Mouse (Mus musculus) intestine, embryonic 16.5 days (tissue): ENCODE measurements around the gene Dvl3. TPM values are rescaled to one million over a fixed set of nuclear protein-coding genes. Genes with fewer than 3 reads are reported as not detected.
A peak's percentile ranks its signal among the peaks of the same experiment; 100 is the strongest.

ENCODE experiments used
- ATAC-seq: fragments of 200-750 bp; cut with Nextera tagmentation; 2 replicates; pipeline ENCODE4 v1.8.0; 2017; ENCODE audit warnings: moderate TSS enrichment, moderate library complexity
- H3K27ac ChIP-seq: fragments of 300-500 bp; sonication (generic); 2 replicates; pipeline ENCODE4 v1.5.1; 2014; ENCODE audit warnings: mild to moderate bottlenecking, low read length
- H3K27me3 ChIP-seq: fragments of 300-500 bp; sonication (generic); replicated peaks from 2 replicates; pipeline ENCODE4 v1.6.1; 2014; ENCODE audit warnings: low read length, control low read depth, mixed read lengths; ENCODE audit not compliant: control insufficient read depth, insufficient read depth
- H3K36me3 ChIP-seq: fragments of 300-500 bp; sonication (generic); 2 replicates; pipeline ENCODE4 v1.6.1; 2014; ENCODE audit warnings: low read length, control low read depth; ENCODE audit not compliant: control insufficient read depth, insufficient read depth
- H3K4me1 ChIP-seq: fragments of 300-500 bp; sonication (generic); 2 replicates; pipeline ENCODE4 v1.6.1; 2014; ENCODE audit warnings: low read length, control low read depth, mixed read lengths; ENCODE audit not compliant: control insufficient read depth, insufficient read depth
- H3K4me2 ChIP-seq: fragments of 300-500 bp; sonication (generic); 2 replicates; pipeline ENCODE4 v1.6.1; 2014; ENCODE audit warnings: low read depth, low read length, control low read depth
- H3K4me3 ChIP-seq: fragments of 300-500 bp; sonication (generic); 2 replicates; pipeline ENCODE4 v1.5.1; 2014; ENCODE audit warnings: mild to moderate bottlenecking, low read length
- H3K9ac ChIP-seq: fragments of 300-500 bp; sonication (generic); 2 replicates; pipeline ENCODE4 v1.6.1; 2014; ENCODE audit warnings: low read depth, low read length
- H3K9me3 ChIP-seq: fragments of 300-500 bp; sonication (generic); 2 replicates; pipeline ENCODE4 v1.6.1; 2016; ENCODE audit warnings: low read length, control low read depth; ENCODE audit not compliant: control insufficient read depth
- WGBS: fragments of 180-500 bp; shearing (Covaris S2); extraction: QIAGEN DNeasy Blood & Tissue Kit; methylation state at CpG from one replicate; pipeline ENCODE4 v1.1.7; 2014; 5-methylcytosine and 5-hydroxymethylcytosine counted together
- polyA plus RNA-seq: library from polyadenylated mRNA; unstranded; fragments of >200 nt; fragmentation: Nextera tagmentation; extraction: Ambion mirVana; gene quantifications from 2 replicates; pipeline ENCODE4 v1.2.1, GENCODE M21; 2015

Gene Dvl3
- polyA plus RNA-seq, 1 experiment from 2014 or later = 15.7 TPM

DNA sequence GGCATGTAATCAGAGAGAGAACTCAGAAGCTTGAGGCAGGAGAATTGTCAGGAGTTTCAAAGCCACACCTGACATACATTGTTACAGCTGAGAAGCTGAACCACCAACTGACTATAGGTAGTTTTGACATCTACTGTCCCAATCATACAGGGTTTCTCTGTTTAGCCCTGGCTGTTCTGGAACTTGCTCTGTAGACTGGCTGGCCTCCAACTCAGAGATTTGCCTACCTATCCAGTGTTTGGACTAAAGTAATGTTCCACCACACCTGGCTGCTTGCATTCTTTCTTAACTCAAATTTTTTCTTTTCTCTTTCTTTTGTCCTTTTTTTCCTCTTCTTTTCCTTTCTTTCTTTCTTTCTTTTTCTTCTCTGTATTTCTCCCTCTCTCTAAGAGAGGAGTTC, 750 bp upstream of the Dvl3 start:
- peaks cover 16% of the 10 kb centered on the region for H3K4me1 ChIP-seq
- H3K27ac ChIP-seq = peak overlapping the region; percentile 62
- peak overlapping the region; percentile 63 for H3K4me2 ChIP-seq
- H3K4me3 ChIP-seq = peak overlapping the region; percentile 90
- H3K9me3 ChIP-seq = no peaks in the 10 kb centered on the region
- peak overlapping the region; percentile 93 for H3K9ac ChIP-seq
- no peaks in the 10 kb centered on the region for H3K27me3 ChIP-seq
- H3K36me3 ChIP-seq = 0 out of 2 replicates have a peak, but pooled peaks cover 2% of the 10 kb centered on the region
- no peak for ATAC-seq

DNA sequence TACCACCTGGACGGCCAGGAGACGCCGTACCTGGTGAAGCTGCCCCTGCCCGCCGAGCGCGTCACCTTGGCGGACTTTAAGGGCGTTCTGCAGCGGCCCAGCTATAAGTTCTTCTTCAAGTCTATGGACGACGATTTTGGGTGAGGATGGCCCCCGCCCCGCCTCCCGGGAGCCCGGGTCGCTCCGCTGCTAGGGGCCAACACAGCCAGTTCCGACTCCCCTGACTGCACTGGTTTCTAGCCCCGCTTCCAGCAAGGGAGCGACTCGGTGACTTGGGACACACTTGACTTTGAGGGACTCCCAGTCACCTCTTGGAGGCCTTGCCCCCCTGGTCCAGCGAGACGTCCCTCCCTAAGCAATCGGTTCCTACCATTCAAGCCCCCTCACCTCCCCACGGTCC, 434 bp downstream of the Dvl3 start:
- peak overlapping the region; percentile 93 for H3K9ac ChIP-seq
- peaks cover 16% of the 10 kb centered on the region for H3K4me1 ChIP-seq
- peak overlapping the region; percentile 88 for H3K27ac ChIP-seq
- no peaks in the 10 kb centered on the region; the same call in 1 of the 2 replicates for H3K36me3 ChIP-seq
- peak overlapping the region; percentile 83 for H3K4me2 ChIP-seq
- ATAC-seq = peak; percentile 41
- H3K27me3 ChIP-seq = no peaks in the 10 kb centered on the region
- no peaks in the 10 kb centered on the region for H3K9me3 ChIP-seq
- H3K4me3 ChIP-seq = peak overlapping the region; percentile 90
- 0% methylated on average over 26 of the region's 26 CpGs for WGBS

DNA sequence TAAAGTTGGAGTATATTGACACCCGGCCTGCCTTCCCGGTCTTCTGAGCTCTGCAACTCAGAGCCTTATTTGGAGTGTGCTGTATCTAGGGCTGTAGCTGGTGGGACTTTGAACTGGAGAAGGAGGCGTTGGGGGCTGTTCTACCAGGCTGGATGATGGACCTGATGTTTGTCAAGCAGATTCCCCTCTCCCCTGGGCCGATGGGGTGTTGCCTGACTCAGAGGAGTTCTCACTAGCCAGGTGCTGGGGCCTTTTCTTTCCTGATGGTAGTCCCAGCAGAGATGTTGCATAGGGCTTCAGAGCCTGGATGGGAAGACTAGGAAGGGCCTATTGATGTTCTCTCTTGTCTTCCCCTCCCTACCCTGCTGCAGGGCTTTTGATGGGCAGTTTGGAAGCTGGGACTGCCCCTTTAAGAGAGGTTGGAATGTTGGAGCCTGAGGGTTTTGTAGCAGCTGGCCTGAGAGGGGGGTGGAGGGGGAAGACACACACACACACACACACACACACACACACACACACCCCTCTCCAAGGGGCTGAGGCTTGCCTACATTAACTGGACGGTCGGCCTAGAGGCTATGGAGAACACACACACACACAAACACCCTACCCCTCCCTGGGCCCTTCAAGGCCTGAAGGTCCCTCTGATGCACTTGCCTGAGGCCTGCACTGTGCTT, 1.1 kb downstream of the Dvl3 start:
- Histone ChIP-seq H3K9me3 (no peaks in the 10 kb centered on the region), H3K27ac (peak overlapping the region; percentile 88), H3K9ac (peak overlapping the region; percentile 93), H3K4me3 (peak overlapping the region; percentile 90), H3K4me2 (peak overlapping the region; percentile 83), H3K27me3 (no peaks in the 10 kb centered on the region), H3K4me1 (peaks cover 16% of the 10 kb centered on the region), H3K36me3 (no peaks in the 10 kb centered on the region; the same call in 1 of the 2 replicates)
- ATAC-seq = peak; percentile 31
- 2% methylated on average over 6 of the region's 6 CpGs for WGBS

DNA sequence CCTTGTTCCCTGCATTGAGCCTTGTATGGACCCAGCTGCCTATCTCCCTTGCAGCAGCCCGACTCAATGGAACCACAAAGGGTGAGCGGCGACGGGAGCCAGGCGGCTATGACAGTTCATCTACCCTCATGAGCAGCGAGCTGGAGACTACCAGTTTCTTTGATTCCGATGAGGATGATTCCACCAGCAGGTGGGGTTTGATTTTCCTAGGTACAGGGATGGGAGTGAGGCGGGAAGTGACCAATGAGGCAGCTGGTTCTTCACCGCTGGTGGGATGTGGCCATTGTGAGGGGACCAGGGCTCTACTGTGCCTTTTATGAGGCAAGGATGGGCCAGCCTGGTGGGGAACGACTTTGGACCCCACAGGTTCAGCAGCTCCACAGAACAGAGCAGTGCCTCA, 7.1 kb downstream of the Dvl3 start:
- Histone ChIP-seq H3K4me1 (peaks cover 5% of the 10 kb centered on the region), H3K4me2 (no peak overlapping the region), H3K9ac (no peak overlapping the region), H3K27ac (no peak overlapping the region), H3K9me3 (no peaks in the 10 kb centered on the region), H3K36me3 (peaks cover 24% of the 10 kb centered on the region), H3K4me3 (no peak overlapping the region), H3K27me3 (no peaks in the 10 kb centered on the region)
- 80% methylated on average over 10 of the region's 10 CpGs for WGBS
- no peak for ATAC-seq

DNA sequence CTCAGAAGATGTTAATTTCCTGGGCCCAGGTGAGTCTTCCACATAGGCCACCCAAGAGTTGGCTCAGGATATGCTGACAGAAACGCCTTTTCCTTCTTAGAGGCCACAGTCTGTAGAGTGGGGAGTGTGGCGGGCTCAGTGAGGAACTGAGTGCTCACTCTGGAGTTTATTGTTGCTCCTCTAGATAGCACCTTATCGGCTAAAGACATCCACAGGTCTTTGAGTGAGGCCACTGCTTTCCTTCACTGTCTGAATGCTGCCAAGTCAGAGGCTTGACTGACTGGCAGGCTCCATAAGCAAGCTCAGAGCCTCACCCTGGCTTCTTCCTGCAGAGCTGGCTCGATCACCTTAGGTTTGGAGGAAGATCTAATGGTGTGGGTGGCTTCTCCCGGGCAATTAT, 12.0 kb downstream of the Dvl3 start:
- Histone ChIP-seq H3K36me3 (peaks cover 39% of the 10 kb centered on the region), H3K9ac (no peak overlapping the region), H3K27me3 (no peaks in the 10 kb centered on the region), H3K4me2 (no peak overlapping the region), H3K4me1 (no peaks in the 10 kb centered on the region), H3K4me3 (no peak overlapping the region), H3K27ac (no peak overlapping the region), H3K9me3 (no peaks in the 10 kb centered on the region)
- ATAC-seq = no peak
- whole genome bisulfite sequencing = 90% methylated on average over 5 of the region's 5 CpGs

DNA sequence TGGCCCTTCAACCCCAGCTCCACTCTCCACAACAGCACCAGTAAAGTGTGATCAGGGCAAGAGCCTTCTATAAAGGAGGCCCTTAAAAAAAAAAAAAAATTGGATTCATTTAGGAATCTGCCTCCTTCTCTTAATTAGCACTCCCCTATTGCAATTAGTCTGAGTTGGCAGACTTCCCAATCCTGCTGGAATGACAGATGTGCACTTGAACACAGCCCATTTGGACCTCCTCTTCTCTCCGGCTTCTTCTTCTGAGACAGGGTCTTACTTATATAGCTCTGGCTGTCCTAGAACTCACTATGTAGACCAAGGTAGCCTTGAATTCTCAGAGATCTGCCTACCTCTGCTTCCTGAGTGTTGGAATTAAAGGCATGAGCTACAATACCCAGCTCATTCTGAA, 12.6 kb downstream of the Dvl3 start:
- Histone ChIP-seq H3K9me3 (no peaks in the 10 kb centered on the region), H3K27ac (no peak overlapping the region), H3K4me2 (no peak overlapping the region), H3K27me3 (no peaks in the 10 kb centered on the region), H3K4me1 (no peaks in the 10 kb centered on the region), H3K9ac (no peak overlapping the region), H3K36me3 (peaks cover 34% of the 10 kb centered on the region), H3K4me3 (no peak overlapping the region)
- WGBS = 48% methylated on average over 1 of the region's 1 CpGs
- no peak for ATAC-seq

DNA sequence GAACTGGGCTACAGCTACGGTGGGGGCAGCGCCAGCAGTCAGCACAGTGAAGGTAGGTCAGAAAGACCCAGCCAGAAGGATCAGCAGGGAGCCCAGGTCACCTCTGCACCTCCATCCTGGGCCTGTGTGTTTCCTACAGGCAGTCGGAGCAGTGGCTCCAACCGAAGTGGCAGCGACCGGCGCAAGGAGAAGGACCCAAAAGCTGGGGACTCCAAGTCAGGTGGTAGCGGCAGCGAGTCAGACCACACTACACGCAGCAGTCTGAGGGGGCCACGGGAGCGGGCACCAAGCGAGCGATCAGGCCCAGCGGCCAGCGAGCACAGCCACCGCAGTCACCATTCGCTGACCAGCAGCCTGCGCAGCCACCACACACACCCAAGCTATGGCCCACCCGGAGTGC, 14.2 kb downstream of the Dvl3 start:
- no peaks in the 10 kb centered on the region for H3K27me3 ChIP-seq
- no peaks in the 10 kb centered on the region for H3K9me3 ChIP-seq
- no peak overlapping the region for H3K4me2 ChIP-seq
- no peak for ATAC-seq
- H3K9ac ChIP-seq = no peak overlapping the region
- no peak overlapping the region for H3K4me3 ChIP-seq
- no peaks in the 10 kb centered on the region for H3K4me1 ChIP-seq
- H3K36me3 ChIP-seq = peaks cover 22% of the 10 kb centered on the region
- 96% methylated on average over 20 of the region's 20 CpGs for WGBS
- no peak overlapping the region for H3K27ac ChIP-seq

DNA sequence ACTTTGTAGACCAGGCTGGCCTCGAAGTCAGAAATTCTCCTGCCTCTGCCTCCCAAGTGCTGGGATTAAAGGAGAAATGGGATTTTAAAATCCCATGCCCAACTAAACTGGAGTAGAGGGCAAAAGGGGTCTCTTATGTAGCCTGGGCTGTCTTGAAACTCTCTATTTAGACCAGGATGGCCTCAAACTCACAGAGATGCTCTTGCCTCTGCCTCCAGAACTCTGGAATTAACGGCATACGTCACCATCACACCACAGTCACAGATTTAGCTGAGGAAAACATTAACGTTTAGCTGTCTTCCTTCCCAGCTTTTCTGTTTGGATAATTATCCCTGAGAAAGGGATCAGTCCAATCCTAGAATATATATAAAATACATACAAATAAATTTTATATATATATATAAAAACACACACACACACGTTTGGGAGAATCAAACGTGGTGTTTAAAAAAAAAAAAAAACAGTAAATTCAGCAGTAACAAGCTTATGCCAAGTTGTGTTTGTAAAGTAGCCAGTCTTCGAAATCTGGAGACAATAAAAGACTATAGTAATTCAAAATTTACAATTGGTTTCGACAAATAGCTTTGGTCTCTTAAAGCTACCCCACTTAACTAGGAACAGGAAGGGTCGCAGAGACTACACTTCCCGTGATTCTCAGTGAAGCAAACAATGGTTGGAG, 18.0 kb downstream of the Dvl3 start:
- ATAC-seq = no peak
- H3K4me2 ChIP-seq = no peak overlapping the region
- 44% methylated on average over 10 of the region's 10 CpGs for WGBS
- no peaks in the 10 kb centered on the region for H3K9me3 ChIP-seq
- no peak overlapping the region for H3K9ac ChIP-seq
- peaks cover 19% of the 10 kb centered on the region for H3K36me3 ChIP-seq
- no peaks in the 10 kb centered on the region for H3K27me3 ChIP-seq
- H3K4me1 ChIP-seq = peaks cover 17% of the 10 kb centered on the region
- no peak overlapping the region for H3K4me3 ChIP-seq
- H3K27ac ChIP-seq = no peak overlapping the region

DNA sequence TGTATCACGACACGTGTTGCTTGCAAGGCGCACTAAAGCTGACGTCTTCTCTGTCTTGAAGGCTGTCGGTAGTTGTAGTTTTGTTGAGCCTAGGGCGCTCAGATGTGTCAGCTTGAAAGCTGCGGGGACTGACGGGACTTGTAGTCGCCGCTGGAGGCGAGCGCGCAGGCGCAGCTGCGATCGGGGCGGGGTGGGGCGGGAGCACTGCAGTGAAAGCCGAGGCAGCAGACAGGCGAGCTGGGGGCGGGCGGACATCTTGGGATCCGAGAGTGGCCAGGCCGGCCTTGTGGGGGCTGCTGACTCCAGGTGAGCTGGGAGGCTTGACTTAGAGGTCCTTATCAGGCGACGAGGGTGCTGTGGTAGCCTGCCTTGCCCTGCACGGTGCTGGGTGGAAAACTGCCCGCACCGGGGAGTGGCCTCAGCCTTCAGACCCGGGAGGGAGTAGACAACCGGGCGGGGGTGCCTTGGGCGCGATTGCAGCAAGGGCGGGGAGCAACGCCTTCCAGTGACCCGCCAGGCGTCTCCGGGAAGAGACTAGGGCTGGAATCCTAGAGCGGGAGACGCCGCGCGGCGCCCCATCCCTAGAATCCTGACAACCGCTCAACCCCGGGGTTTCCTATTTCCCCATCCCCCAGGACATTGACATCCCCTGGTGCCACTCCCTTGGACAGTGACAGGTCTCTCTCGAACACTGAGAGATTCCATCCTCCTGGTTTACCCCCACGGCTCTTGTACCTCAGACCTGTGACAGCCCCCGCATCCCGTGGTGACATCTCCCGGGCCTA, 18.7 kb downstream of the Dvl3 start, which contains the start of gene Ap2m1:
TSS of gene Ap2m1 (plus strand) at position 183 of the 785 bp plus-strand sequence.
- Histone ChIP-seq H3K36me3 (peaks cover 22% of the 10 kb centered on the region), H3K27ac (peak within 1 kb of the TSS; percentile 92), H3K27me3 (no peaks in the 10 kb centered on the region), H3K4me2 (peak within 1 kb of the TSS; percentile 69), H3K4me3 (peak within 1 kb of the TSS; percentile 84), H3K4me1 (peaks cover 17% of the 10 kb centered on the region), H3K9me3 (no peaks in the 10 kb centered on the region), H3K9ac (peak within 1 kb of the TSS; percentile 92)
- ATAC-seq = peak; percentile 97
- WGBS = under 1% methylated on average over 52 of the region's 52 CpGs
